Mouse (Mus musculus) neural tube, embryonic 14.5 days (tissue): ENCODE measurements around the gene A730015C16Rik. TPM values are rescaled to one million over a fixed set of nuclear protein-coding genes. Genes with fewer than 3 reads are reported as not detected.

ENCODE experiments used
- ATAC-seq: fragments of 200-750 bp; cut with Nextera tagmentation; 2 replicates; pipeline ENCODE4 v1.8.0; 2017; ENCODE audit warnings: low read depth, mild to moderate bottlenecking, moderate TSS enrichment, moderate library complexity
- H3K27ac ChIP-seq: fragments of 300-500 bp; sonication (generic); 2 replicates; pipeline ENCODE4 v1.5.1; 2014; ENCODE audit warnings: low read depth, mild to moderate bottlenecking, control low read depth, low read length, moderate library complexity, mixed read lengths
- H3K27me3 ChIP-seq: fragments of 300-500 bp; sonication (generic); 2 replicates; pipeline ENCODE4 v1.6.1; 2014; ENCODE audit warnings: low read length; ENCODE audit not compliant: control insufficient read depth, insufficient read depth
- H3K36me3 ChIP-seq: fragments of 300-500 bp; sonication (generic); 2 replicates; pipeline ENCODE4 v1.6.1; 2014; ENCODE audit warnings: low read length, mixed read lengths; ENCODE audit not compliant: control insufficient read depth, insufficient read depth
- H3K4me1 ChIP-seq: fragments of 300-500 bp; sonication (generic); 2 replicates; pipeline ENCODE4 v1.6.1; 2014; ENCODE audit warnings: low read length; ENCODE audit not compliant: control insufficient read depth, insufficient read depth
- H3K4me2 ChIP-seq: fragments of 300-500 bp; sonication (generic); 2 replicates; pipeline ENCODE4 v1.6.1; 2014; ENCODE audit warnings: mild to moderate bottlenecking, low read depth, low read length, control low read depth
- H3K4me3 ChIP-seq: fragments of 300-500 bp; sonication (generic); 2 replicates; pipeline ENCODE4 v1.5.1; 2014; ENCODE audit warnings: low read depth, low read length, control low read depth, mixed read lengths
- H3K9ac ChIP-seq: fragments of 300-500 bp; sonication (generic); replicated peaks from 2 replicates; pipeline ENCODE4 v1.6.1; 2014; ENCODE audit warnings: low read depth, mild to moderate bottlenecking, control low read depth, low read length, mixed read lengths
- H3K9me3 ChIP-seq: fragments of 300-500 bp; sonication (generic); 2 replicates; pipeline ENCODE4 v1.6.1; 2016; ENCODE audit warnings: low read length; ENCODE audit not compliant: control insufficient read depth
- WGBS: fragments of 180-500 bp; shearing (Covaris S2); extraction: QIAGEN DNeasy Blood & Tissue Kit; methylation state at CpG from one replicate; pipeline ENCODE4 v1.1.7; 2014; 5-methylcytosine and 5-hydroxymethylcytosine counted together
- polyA plus RNA-seq: library from polyadenylated mRNA; unstranded; fragments of >200 nt; fragmentation: Nextera tagmentation; extraction: Ambion mirVana; gene quantifications from 2 replicates; pipeline ENCODE4 v1.2.1, GENCODE M21; 2014

A730015C16Rik gene
- polyA plus RNA-seq, result 0.60 and 1.6 TPM in 2 replicates

GRCm38 (mm10) chr4:108848505-108848848 is at the start of gene A730015C16Rik:
TSS of gene A730015C16Rik (minus strand) at chr4:108848619.
- H3K9ac ChIP-seq, result peak within 1 kb of the TSS; percentile 74
- peak within 1 kb of the TSS; percentile 86 for H3K4me3 ChIP-seq
- H3K36me3 ChIP-seq, result peaks cover 3% of the 10 kb centered on the region; the same call in 1 of the 2 replicates
- no peaks in the 10 kb centered on the region for H3K9me3 ChIP-seq
- H3K27ac ChIP-seq, result peak within 1 kb of the TSS; percentile 78
- WGBS, result 12% methylated on average over 20 of the region's 20 CpGs
- no peaks in the 10 kb centered on the region for H3K27me3 ChIP-seq
- ATAC-seq, result peak; percentile 29; the same call in 1 of the 2 replicates
- H3K4me1 ChIP-seq, result peaks cover 20% of the 10 kb centered on the region
- peak within 1 kb of the TSS; percentile 96 for H3K4me2 ChIP-seq

GRCm38 (mm10) chr4:108890876-108891275 is 42.5 kb upstream of the A730015C16Rik start:
- Histone ChIP-seq H3K27ac (no peak overlapping the region), H3K4me3 (no peak overlapping the region), H3K9me3 (no peaks in the 10 kb centered on the region), H3K4me1 (no peaks in the 10 kb centered on the region), H3K4me2 (no peak overlapping the region), H3K27me3 (no peaks in the 10 kb centered on the region), H3K36me3 (no peaks in the 10 kb centered on the region), H3K9ac (no peak overlapping the region)
- WGBS, result 86% methylated on average over 6 of the region's 6 CpGs
- ATAC-seq, result no peak

- WGBS, result 93% methylated on average over 4 of the region's 4 CpGs
- ATAC-seq, result no peak
- no peak overlapping the region for H3K4me3 ChIP-seq
- H3K9me3 ChIP-seq, result no peaks in the 10 kb centered on the region
- H3K4me1 ChIP-seq, result no peaks in the 10 kb centered on the region
- H3K27me3 ChIP-seq, result no peaks in the 10 kb centered on the region
- H3K36me3 ChIP-seq, result no peaks in the 10 kb centered on the region
- no peak overlapping the region for H3K4me2 ChIP-seq
- H3K27ac ChIP-seq, result no peak overlapping the region
- H3K9ac ChIP-seq, result no peak overlapping the region
These were observed 39.0 kb upstream of the A730015C16Rik start for GRCm38 (mm10) chr4:108887456-108887855.

DNA sequence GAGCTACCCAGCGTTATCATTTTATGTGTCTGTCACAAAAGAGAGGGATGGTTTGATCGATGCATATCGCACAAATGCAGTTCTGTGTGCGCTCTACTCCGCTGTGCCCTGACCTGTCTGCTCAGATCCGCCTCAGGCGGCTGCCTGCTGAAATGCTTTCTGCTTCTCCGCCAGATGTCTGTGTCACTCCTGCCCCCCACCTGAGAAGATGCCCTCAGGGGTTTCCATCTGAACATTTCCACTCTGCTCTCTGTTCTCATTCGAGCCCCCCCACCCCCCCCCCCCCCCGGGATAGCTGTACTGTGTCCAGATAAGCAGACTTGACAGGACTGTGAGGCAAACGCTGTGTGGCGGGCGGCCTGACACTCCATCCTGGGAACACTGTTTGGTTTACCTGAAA is 35.4 kb upstream of the A730015C16Rik start:
- Histone ChIP-seq H3K27me3 (no peaks in the 10 kb centered on the region), H3K4me2 (no peak overlapping the region), H3K9me3 (no peaks in the 10 kb centered on the region), H3K9ac (no peak overlapping the region), H3K4me3 (no peak overlapping the region), H3K27ac (no peak overlapping the region), H3K4me1 (no peaks in the 10 kb centered on the region), H3K36me3 (no peaks in the 10 kb centered on the region)
- ATAC-seq, result no peak
- 60% methylated on average over 13 of the region's 13 CpGs for WGBS

DNA sequence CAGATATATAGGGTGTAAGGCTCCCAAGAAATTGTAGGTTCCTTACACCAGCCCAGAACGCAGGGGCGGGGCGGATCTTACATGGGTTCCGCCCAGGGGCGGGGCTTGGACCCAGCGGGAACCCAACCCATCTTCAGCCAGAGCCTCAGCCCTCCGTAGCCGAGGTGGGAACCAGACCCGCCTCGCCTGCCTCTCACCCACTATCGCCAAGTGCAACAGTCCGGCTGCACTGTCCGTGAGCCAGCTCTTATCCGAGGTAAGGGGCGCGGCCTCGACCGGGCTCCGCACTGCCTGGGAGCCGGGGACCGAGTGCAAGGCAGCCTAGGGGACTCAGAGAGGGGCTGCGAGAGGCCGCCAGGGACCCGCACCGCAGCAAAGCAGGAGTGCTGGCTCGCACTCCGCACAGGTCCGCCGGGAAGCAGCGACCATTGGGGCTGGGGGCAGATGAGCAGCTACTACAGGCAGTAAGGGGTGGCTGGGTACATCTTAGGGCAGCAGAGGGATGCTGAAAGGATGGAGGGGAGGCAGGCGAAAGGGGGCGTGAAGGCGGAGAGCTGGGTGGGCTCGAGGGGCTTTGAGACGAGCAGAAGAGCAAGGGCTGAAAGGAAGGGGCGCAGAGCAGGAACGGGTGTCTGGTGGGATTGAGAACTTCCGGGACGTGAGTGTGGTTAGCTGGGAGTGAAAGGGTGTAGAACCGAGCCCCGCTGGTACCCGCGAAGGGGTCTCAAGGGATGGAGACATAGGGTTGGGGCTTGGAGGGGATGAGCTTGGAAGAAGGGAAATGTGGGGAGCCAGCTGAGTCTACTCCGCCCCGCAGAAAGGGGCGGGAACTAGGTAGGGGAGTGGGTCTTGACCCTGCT is 30.8 kb upstream of the A730015C16Rik start, which contains the start of gene Rab3b:
TSS of gene Rab3b (plus strand) at position 101 of the 860 bp plus-strand sequence.
- Histone ChIP-seq H3K27ac (0 out of 2 replicates have a peak within 1 kb of the TSS, but pooled peaks have one; percentile 36), H3K4me3 (peak within 1 kb of the TSS; percentile 66), H3K4me2 (peak within 1 kb of the TSS; percentile 48), H3K9me3 (no peaks in the 10 kb centered on the region), H3K9ac (peak within 1 kb of the TSS; percentile 80), H3K4me1 (no peaks in the 10 kb centered on the region), H3K36me3 (no peaks in the 10 kb centered on the region), H3K27me3 (no peaks in the 10 kb centered on the region)
- WGBS, result under 1% methylated on average over 46 of the region's 46 CpGs
- peak; percentile 93 for ATAC-seq

GRCm38 (mm10) chr4:108877901-108878300 is 29.5 kb upstream of the A730015C16Rik start:
- H3K9ac ChIP-seq, result no peak overlapping the region
- no peak for ATAC-seq
- H3K4me3 ChIP-seq, result no peak overlapping the region
- no peaks in the 10 kb centered on the region for H3K4me1 ChIP-seq
- H3K9me3 ChIP-seq, result no peaks in the 10 kb centered on the region
- WGBS, result 75% methylated on average over 6 of the region's 6 CpGs
- H3K4me2 ChIP-seq, result no peak overlapping the region
- no peaks in the 10 kb centered on the region for H3K27me3 ChIP-seq
- H3K27ac ChIP-seq, result no peak overlapping the region
- H3K36me3 ChIP-seq, result no peaks in the 10 kb centered on the region

DNA sequence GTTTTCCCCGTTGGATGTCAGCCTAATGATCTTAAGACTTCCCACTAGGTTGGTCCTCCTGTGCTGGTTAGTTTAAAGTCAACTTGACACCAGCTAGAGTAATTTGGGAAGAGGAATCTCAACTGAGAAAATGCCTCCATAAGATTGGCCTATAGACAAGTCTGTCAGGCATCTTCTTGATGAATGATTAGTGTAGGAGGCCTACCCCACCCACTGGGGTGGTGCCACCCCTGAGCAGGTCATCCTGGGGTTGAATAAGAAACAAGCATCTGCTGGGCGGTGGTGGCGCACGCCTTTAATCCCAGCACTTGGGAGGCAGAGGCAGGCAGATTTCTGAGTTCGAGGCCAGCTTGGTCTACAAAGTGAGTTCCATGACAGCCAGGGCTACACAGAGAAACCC is 25.3 kb upstream of the A730015C16Rik start:
- Histone ChIP-seq H3K36me3 (no peaks in the 10 kb centered on the region), H3K27ac (no peak overlapping the region), H3K27me3 (no peaks in the 10 kb centered on the region), H3K4me2 (no peak overlapping the region), H3K4me1 (no peaks in the 10 kb centered on the region), H3K9me3 (no peaks in the 10 kb centered on the region), H3K4me3 (no peak overlapping the region), H3K9ac (no peak overlapping the region)
- ATAC-seq, result no peak
- WGBS, result 90% methylated on average over 5 of the region's 5 CpGs

GRCm38 (mm10) chr4:108869730-108870374 is 21.4 kb upstream of the A730015C16Rik start:
- H3K9me3 ChIP-seq, result no peaks in the 10 kb centered on the region
- no peaks in the 10 kb centered on the region for H3K4me1 ChIP-seq
- WGBS, result 34% methylated on average over 10 of the region's 10 CpGs
- peak; percentile 97 for ATAC-seq
- H3K36me3 ChIP-seq, result no peaks in the 10 kb centered on the region
- H3K4me2 ChIP-seq, result no peak overlapping the region
- no peak overlapping the region for H3K27ac ChIP-seq
- H3K4me3 ChIP-seq, result no peak overlapping the region
- H3K27me3 ChIP-seq, result no peaks in the 10 kb centered on the region
- no peak overlapping the region for H3K9ac ChIP-seq

DNA sequence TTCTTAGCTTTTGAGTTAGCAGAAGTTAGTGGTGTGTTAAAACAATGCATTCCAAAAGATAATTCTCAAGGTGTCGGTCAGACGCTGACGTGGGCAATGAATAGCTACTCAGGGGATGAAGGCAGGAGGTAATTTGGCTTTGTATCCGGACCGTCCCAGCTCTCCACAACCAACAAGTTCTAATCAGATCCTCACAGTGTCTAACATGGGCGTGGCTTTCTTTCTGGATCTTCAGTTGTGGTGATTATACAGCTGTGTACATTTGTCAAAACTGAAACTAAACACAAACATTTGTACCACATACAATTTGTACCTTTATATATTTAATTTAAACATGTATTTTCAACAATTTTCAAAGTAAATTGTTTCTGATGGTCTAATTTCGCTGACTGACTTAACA is 18.4 kb upstream of the A730015C16Rik start:
- WGBS, result 89% methylated on average over 7 of the region's 7 CpGs
- Histone ChIP-seq H3K36me3 (peaks cover 22% of the 10 kb centered on the region), H3K9ac (no peak overlapping the region), H3K9me3 (no peaks in the 10 kb centered on the region), H3K4me2 (no peak overlapping the region), H3K27ac (no peak overlapping the region), H3K4me3 (no peak overlapping the region), H3K4me1 (no peaks in the 10 kb centered on the region), H3K27me3 (no peaks in the 10 kb centered on the region)
- ATAC-seq, result no peak
